Mouse (Mus musculus): Measurements from ENCODE around the gene Efemp1. TPM values are rescaled to one million over a fixed set of nuclear protein-coding genes. Genes with fewer than 3 reads are reported as not detected.

The Efemp1 gene
- polyA plus RNA-seq, 1 experiment from 2014 or later: 64.5 TPM

DNA sequence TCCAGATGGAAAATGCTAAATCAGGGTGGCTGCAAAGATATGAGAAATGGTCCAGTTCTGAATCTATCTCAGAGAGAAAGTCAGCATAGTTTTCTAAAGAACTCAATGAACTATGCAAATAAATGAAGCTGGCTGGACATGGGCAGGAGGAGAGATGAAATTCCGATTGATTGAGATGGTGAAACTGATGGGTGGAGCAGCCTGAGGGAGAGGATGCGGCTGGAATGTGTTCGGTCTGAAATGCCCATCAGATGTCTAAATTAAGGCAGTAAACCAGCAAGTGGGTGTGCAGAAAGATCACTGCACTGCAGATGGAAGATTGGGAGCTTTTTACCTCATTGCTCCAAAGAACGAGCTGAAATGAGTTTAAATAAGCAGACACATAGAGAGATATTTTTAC is 1.4 kb upstream of the Efemp1 start:
- Histone ChIP-seq H3K4me1 (ENCODE audit: control insufficient read depth, insufficient read depth, low read length) (peaks cover 4% of the 10 kb centered on the region; the same call in 1 of the 2 replicates), H3K36me3 (ENCODE audit: control insufficient read depth, insufficient read depth, low read length) (no peaks in the 10 kb centered on the region), H3K27me3 (replicated peaks; ENCODE audit: control insufficient read depth, insufficient read depth, low read length) (no peaks in the 10 kb centered on the region), H3K4me2 (ENCODE audit: low read depth, low read length) (no peak overlapping the region), H3K9ac (ENCODE audit: low read depth, low read length) (no peak overlapping the region), H3K9me3 (ENCODE audit: control insufficient read depth, low read length) (no peaks in the 10 kb centered on the region), H3K4me3 (ENCODE audit: low read depth, low read length) (no peak overlapping the region), H3K27ac (replicated peaks; ENCODE audit: low read depth, low read length) (no peak overlapping the region)
- ATAC-seq (ENCODE audit: low read depth) (no peak), DNase-seq (ENCODE audit: low spot score) (no peak)
- WGBS: 41% methylated on average over 4 of the region's 4 CpGs

DNA sequence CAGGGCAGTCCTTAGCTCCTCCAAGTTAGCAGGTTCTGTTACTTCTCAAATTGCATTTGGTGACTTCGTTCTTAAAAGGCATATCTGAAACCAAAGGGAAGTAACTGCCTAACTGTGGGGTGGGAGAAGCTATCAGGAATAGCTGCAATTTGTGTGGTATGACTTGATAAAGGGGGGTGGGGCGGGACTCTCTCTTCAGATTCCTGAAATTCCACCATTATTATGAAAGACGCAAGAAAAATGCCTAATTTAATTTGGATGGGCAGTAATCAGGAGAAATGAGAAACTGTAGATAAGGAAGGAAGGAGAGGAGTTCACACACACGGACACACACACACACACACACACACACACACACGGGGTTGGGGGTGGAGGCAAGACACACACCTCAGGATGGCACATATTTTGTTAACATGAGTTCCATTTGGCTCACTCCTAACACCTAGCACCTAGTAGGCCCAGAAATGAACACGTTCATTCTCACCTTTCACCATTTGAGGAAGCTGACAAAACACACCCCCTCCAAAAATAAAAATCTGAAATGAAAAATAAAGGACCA is 564 bp upstream of the Efemp1 start:
- peak overlapping the region; percentile 93 for H3K4me2 ChIP-seq (ENCODE audit: low read depth, low read length)
- peak overlapping the region; percentile 61 for H3K4me3 ChIP-seq (ENCODE audit: low read depth, low read length)
- no peaks in the 10 kb centered on the region for H3K36me3 ChIP-seq (ENCODE audit: control insufficient read depth, insufficient read depth, low read length)
- DNase-seq (ENCODE audit: low spot score) (no peak), ATAC-seq (ENCODE audit: low read depth) (no peak)
- H3K27ac ChIP-seq (replicated peaks; ENCODE audit: low read depth, low read length): no peak overlapping the region
- H3K4me1 ChIP-seq (ENCODE audit: control insufficient read depth, insufficient read depth, low read length): peaks cover 4% of the 10 kb centered on the region; the same call in 1 of the 2 replicates
- no peaks in the 10 kb centered on the region for H3K27me3 ChIP-seq (replicated peaks; ENCODE audit: control insufficient read depth, insufficient read depth, low read length)
- H3K9me3 ChIP-seq (ENCODE audit: control insufficient read depth, low read length): no peaks in the 10 kb centered on the region
- 24% methylated on average over 6 of the region's 6 CpGs for WGBS
- H3K9ac ChIP-seq (ENCODE audit: low read depth, low read length): peak overlapping the region; percentile 69; the same call in 1 of the 2 replicates

DNA sequence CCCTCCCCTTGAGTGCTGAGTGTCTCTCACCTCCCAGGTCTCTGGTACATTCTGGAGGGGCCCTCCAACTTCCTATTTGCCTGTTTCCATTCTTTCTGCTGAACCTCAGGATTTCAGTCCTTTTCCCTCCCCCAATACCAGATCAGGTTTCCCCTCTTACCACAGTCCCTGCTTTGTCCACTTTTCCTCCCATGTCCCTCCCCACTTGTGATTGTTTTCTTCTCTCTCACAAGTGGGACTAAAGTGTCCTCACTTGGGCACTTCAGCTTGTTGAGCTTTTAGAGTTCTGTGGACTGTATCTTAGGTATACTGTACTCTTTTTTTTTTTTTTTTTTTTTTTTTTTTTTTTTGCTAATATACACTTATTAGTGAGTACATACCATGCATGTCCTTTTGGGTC is 6.1 kb downstream of the Efemp1 start:
- no peaks in the 10 kb centered on the region for H3K27me3 ChIP-seq (replicated peaks; ENCODE audit: control insufficient read depth, insufficient read depth, low read length)
- ATAC-seq (ENCODE audit: low read depth) (no peak), DNase-seq (ENCODE audit: low spot score) (no peak)
- H3K9me3 ChIP-seq (ENCODE audit: control insufficient read depth, low read length): peaks cover 15% of the 10 kb centered on the region
- H3K4me1 ChIP-seq (ENCODE audit: control insufficient read depth, insufficient read depth, low read length): no peaks in the 10 kb centered on the region
- no peaks in the 10 kb centered on the region for H3K36me3 ChIP-seq (ENCODE audit: control insufficient read depth, insufficient read depth, low read length)
- no peak overlapping the region for H3K27ac ChIP-seq (replicated peaks; ENCODE audit: low read depth, low read length)
- H3K9ac ChIP-seq (ENCODE audit: low read depth, low read length): no peak overlapping the region
- no peak overlapping the region for H3K4me3 ChIP-seq (ENCODE audit: low read depth, low read length)
- H3K4me2 ChIP-seq (ENCODE audit: low read depth, low read length): no peak overlapping the region

DNA sequence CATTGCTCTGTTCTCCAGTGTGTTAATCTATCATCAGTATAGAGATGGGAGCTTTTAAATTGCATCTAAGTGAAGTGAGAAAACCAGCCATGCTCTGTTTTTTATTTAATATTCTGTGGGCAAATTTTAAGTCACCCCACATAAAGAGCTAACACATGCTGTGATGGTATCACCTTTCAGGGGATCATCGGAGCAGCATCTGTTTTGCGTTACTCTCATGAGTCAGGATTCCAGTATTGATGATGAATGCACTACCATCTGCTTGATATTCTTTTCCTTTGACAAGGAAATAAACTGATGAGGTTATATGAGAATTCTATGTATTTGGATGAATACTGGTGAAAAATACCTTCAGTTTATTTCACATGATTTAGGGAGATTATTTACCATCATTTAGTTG is 16.1 kb downstream of the Efemp1 start:
- DNase-seq (ENCODE audit: low spot score): peak; percentile 46
- WGBS: 18% methylated on average over 2 of the region's 2 CpGs
- H3K36me3 ChIP-seq (ENCODE audit: control insufficient read depth, insufficient read depth, low read length): no peaks in the 10 kb centered on the region

DNA sequence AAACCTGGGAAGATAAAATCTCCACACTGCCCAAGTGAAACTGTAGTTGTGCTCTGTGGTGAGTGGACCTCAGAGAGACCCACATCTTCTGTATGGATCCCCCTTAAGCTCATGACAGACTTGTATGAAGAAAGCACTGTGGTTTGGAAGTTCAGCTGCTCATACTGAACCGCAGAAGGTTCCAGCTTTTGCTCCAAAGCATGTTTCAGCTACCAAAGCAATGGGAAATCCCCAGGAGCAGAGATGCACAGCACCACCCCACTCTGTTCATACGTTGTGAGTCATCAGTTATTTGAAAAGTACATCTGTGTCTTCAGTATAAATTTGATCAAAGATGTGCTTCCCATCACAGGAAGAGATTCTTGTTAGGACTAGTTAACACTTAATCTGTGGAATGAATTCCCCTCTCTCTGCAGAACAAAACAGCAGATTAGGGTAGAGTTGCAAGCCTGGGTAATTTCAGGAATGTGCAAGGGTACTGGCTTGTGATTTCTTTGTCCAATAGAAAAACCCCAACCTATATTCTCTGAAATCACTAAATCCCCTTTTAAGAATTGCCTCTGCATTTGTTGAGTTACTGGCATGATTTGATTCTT is 28.5 kb downstream of the Efemp1 start:
- H3K27ac ChIP-seq (replicated peaks; ENCODE audit: low read depth, low read length): no peak overlapping the region; the same call in 1 of the 2 replicates
- no peaks in the 10 kb centered on the region for H3K36me3 ChIP-seq (ENCODE audit: control insufficient read depth, insufficient read depth, low read length)
- no peak overlapping the region for H3K9ac ChIP-seq (ENCODE audit: low read depth, low read length)
- peaks cover 8% of the 10 kb centered on the region; the same call in 1 of the 2 replicates for H3K4me1 ChIP-seq (ENCODE audit: control insufficient read depth, insufficient read depth, low read length)
- H3K4me3 ChIP-seq (ENCODE audit: low read depth, low read length): no peak overlapping the region
- no peaks in the 10 kb centered on the region for H3K9me3 ChIP-seq (ENCODE audit: control insufficient read depth, low read length)
- DNase-seq (ENCODE audit: low spot score) (no peak), ATAC-seq (ENCODE audit: low read depth) (peak; percentile 68; the same call in 1 of the 2 replicates)
- no peaks in the 10 kb centered on the region for H3K27me3 ChIP-seq (replicated peaks; ENCODE audit: control insufficient read depth, insufficient read depth, low read length)
- 43% methylated on average over 2 of the region's 2 CpGs for WGBS
- no peak overlapping the region for H3K4me2 ChIP-seq (ENCODE audit: low read depth, low read length)

More for the DNA sequence above, 16.1 kb downstream of the Efemp1 start:
- H3K9ac ChIP-seq (ENCODE audit: low read depth, low read length): no peak overlapping the region
- H3K4me1 ChIP-seq (ENCODE audit: control insufficient read depth, insufficient read depth, low read length): 0 out of 2 replicates have a peak, but pooled peaks cover 3% of the 10 kb centered on the region
- no peak overlapping the region for H3K4me2 ChIP-seq (ENCODE audit: low read depth, low read length)
- no peak overlapping the region for H3K4me3 ChIP-seq (ENCODE audit: low read depth, low read length)
- H3K27me3 ChIP-seq (replicated peaks; ENCODE audit: control insufficient read depth, insufficient read depth, low read length): no peaks in the 10 kb centered on the region
- no peak for ATAC-seq (ENCODE audit: low read depth)
- peak overlapping the region; percentile 48; the same call in 1 of the 2 replicates for H3K27ac ChIP-seq (replicated peaks; ENCODE audit: low read depth, low read length)
- H3K9me3 ChIP-seq (ENCODE audit: control insufficient read depth, low read length): no peaks in the 10 kb centered on the region

DNA sequence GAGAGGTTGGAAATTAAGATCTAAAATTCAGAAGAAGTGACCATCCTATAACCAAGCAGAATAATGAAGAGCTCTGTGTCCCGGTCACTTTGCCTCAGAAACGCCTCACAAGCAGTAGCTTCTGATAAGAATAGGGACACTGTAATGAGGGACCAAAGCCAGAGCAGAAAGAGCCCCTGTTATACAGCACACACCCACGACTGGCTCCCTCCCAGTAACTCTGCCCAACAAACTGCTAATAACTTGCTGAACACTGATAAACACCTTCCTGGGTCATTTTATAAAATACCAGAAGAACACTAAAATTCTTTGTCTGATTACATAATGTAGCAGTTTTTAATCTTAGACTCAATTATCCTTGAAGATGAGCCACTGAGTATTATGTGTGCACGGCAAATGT is 30.1 kb downstream of the Efemp1 start:
- no peak for DNase-seq (ENCODE audit: low spot score)
- no peak overlapping the region for H3K4me2 ChIP-seq (ENCODE audit: low read depth, low read length)
- WGBS: 67% methylated on average over 4 of the region's 4 CpGs
- H3K9me3 ChIP-seq (ENCODE audit: control insufficient read depth, low read length): no peaks in the 10 kb centered on the region
- H3K4me3 ChIP-seq (ENCODE audit: low read depth, low read length): no peak overlapping the region
- no peaks in the 10 kb centered on the region for H3K36me3 ChIP-seq (ENCODE audit: control insufficient read depth, insufficient read depth, low read length)
- H3K4me1 ChIP-seq (ENCODE audit: control insufficient read depth, insufficient read depth, low read length): peaks cover 8% of the 10 kb centered on the region; the same call in 1 of the 2 replicates
- ATAC-seq (ENCODE audit: low read depth): no peak
- H3K27me3 ChIP-seq (replicated peaks; ENCODE audit: control insufficient read depth, insufficient read depth, low read length): no peaks in the 10 kb centered on the region
- H3K27ac ChIP-seq (replicated peaks; ENCODE audit: low read depth, low read length): no peak overlapping the region
- H3K9ac ChIP-seq (ENCODE audit: low read depth, low read length): no peak overlapping the region

DNA sequence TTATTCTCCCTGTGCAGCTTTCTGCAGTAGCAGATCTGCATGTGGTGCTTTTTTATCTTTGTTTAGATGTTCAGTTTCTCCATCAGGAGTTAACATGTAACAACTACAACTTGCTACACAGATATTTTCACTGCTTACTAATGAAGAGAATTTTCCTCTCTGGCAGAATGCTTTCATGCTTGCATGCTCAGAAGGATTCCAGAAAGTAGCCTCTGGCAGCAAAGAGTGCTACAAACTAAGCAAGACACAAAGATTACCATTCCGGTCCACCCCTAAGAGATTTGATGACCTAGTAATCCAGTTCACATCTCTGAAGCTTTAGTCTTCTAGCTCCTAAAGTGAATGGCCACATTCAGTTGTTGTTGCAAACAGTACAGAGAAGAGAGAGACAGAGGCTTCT is 36.5 kb downstream of the Efemp1 start:
- Histone ChIP-seq H3K36me3 (ENCODE audit: control insufficient read depth, insufficient read depth, low read length) (no peaks in the 10 kb centered on the region), H3K27me3 (replicated peaks; ENCODE audit: control insufficient read depth, insufficient read depth, low read length) (no peaks in the 10 kb centered on the region), H3K4me2 (ENCODE audit: low read depth, low read length) (no peak overlapping the region), H3K9me3 (ENCODE audit: control insufficient read depth, low read length) (no peaks in the 10 kb centered on the region), H3K4me1 (ENCODE audit: control insufficient read depth, insufficient read depth, low read length) (no peaks in the 10 kb centered on the region), H3K9ac (ENCODE audit: low read depth, low read length) (no peak overlapping the region), H3K27ac (replicated peaks; ENCODE audit: low read depth, low read length) (no peak overlapping the region), H3K4me3 (ENCODE audit: low read depth, low read length) (no peak overlapping the region)
- DNase-seq (ENCODE audit: low spot score) (no peak), ATAC-seq (ENCODE audit: low read depth) (no peak)
- WGBS: 68% methylated on average over 1 of the region's 1 CpGs

DNA sequence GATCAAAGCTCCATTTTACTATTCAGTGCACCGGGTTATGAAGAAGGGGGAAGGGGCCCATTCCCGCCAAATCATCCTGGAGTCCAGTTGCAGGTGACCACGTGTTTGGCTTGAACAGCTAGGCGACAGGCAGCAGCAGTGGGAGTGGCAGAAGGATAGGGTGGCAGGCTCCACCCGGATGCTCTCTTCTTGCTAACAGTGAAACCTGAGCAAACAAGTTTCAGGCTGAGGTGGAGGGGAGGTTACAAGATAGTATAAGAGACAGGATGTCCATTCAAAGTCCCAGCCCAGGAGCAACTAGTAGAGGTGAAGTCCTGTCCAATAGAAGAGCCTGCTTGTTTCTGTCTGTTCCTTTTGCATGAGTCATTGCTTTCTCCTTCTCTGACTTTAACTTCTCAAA is 38.5 kb downstream of the Efemp1 start:
- H3K9ac ChIP-seq (ENCODE audit: low read depth, low read length): no peak overlapping the region
- H3K36me3 ChIP-seq (ENCODE audit: control insufficient read depth, insufficient read depth, low read length): no peaks in the 10 kb centered on the region
- no peak for DNase-seq (ENCODE audit: low spot score)
- no peak for ATAC-seq (ENCODE audit: low read depth)
- H3K4me3 ChIP-seq (ENCODE audit: low read depth, low read length): no peak overlapping the region
- H3K4me1 ChIP-seq (ENCODE audit: control insufficient read depth, insufficient read depth, low read length): no peaks in the 10 kb centered on the region
- H3K27ac ChIP-seq (replicated peaks; ENCODE audit: low read depth, low read length): no peak overlapping the region
- H3K9me3 ChIP-seq (ENCODE audit: control insufficient read depth, low read length): no peaks in the 10 kb centered on the region
- H3K27me3 ChIP-seq (replicated peaks; ENCODE audit: control insufficient read depth, insufficient read depth, low read length): no peaks in the 10 kb centered on the region
- 50% methylated on average over 5 of the region's 5 CpGs for WGBS
- H3K4me2 ChIP-seq (ENCODE audit: low read depth, low read length): no peak overlapping the region

DNA sequence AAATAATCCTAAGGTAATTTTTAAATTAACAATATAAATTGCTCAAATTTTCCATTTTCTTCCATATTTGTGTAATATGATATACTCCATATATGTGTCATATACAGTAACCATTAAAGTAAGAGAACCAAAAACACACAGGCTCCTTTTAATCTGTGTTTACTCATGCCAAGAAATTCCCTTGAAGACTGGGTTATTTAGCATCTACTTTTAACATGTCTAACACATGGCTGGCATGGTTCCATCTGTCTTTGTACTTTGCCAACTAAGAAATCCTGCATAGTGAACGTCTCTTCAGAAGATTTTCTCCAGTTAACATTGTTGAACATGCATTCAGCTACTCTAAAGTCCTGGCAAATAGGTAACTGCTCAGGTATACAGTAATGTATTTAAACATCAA is 46.4 kb downstream of the Efemp1 start:
- WGBS: 5% methylated on average over 1 of the region's 1 CpGs
- Histone ChIP-seq H3K4me2 (ENCODE audit: low read depth, low read length) (no peak overlapping the region), H3K4me1 (ENCODE audit: control insufficient read depth, insufficient read depth, low read length) (no peaks in the 10 kb centered on the region), H3K9ac (ENCODE audit: low read depth, low read length) (no peak overlapping the region), H3K27ac (replicated peaks; ENCODE audit: low read depth, low read length) (no peak overlapping the region), H3K27me3 (replicated peaks; ENCODE audit: control insufficient read depth, insufficient read depth, low read length) (no peaks in the 10 kb centered on the region), H3K9me3 (ENCODE audit: control insufficient read depth, low read length) (no peaks in the 10 kb centered on the region), H3K4me3 (ENCODE audit: low read depth, low read length) (no peak overlapping the region), H3K36me3 (ENCODE audit: control insufficient read depth, insufficient read depth, low read length) (no peaks in the 10 kb centered on the region)
- DNase-seq (ENCODE audit: low spot score): peak; percentile 75
- no peak for ATAC-seq (ENCODE audit: low read depth)

Data from embryonic facial prominence, embryonic 14.5 days (tissue).